Mouse (Mus musculus) heart, embryonic 15.5 days (tissue): Measurements from ENCODE around the gene Slc37a4. TPM values are rescaled to one million over a fixed set of nuclear protein-coding genes. Genes with fewer than 3 reads are reported as not detected.
"Not testable (repeated sequence)": the region's sequence is repeated elsewhere in the genome, so short reads cannot be mapped to it uniquely, and the experiment has no call there.

Source experiments
- ATAC-seq: fragments of 200-750 bp; cut with Nextera tagmentation; replicated peaks from 2 replicates; pipeline ENCODE4 v1.8.0; 2017; ENCODE audit warnings: low read depth, moderate TSS enrichment; ENCODE audit not compliant: insufficient number of reproducible peaks, insufficient read depth, low FRiP score
- H3K27ac ChIP-seq: fragments of 300-500 bp; sonication (generic); 2 replicates; pipeline ENCODE4 v1.5.1; 2015; ENCODE audit warnings: mild to moderate bottlenecking, inconsistent platforms
- H3K27me3 ChIP-seq: fragments of 300-500 bp; sonication (generic); 2 replicates; pipeline ENCODE4 v1.6.1; 2015; ENCODE audit warnings: inconsistent platforms
- H3K36me3 ChIP-seq: fragments of 300-500 bp; sonication (generic); 2 replicates; pipeline ENCODE4 v1.6.1; 2015; ENCODE audit warnings: mild to moderate bottlenecking, inconsistent platforms
- H3K4me1 ChIP-seq: fragments of 300-500 bp; sonication (generic); replicated peaks from 2 replicates; pipeline ENCODE4 v1.6.1; 2015; ENCODE audit warnings: inconsistent platforms
- H3K4me2 ChIP-seq: fragments of 300-500 bp; sonication (generic); 2 replicates; pipeline ENCODE4 v1.6.1; 2015; ENCODE audit warnings: inconsistent platforms, mild to moderate bottlenecking, moderate library complexity
- H3K4me3 ChIP-seq: fragments of 300-500 bp; sonication (generic); 2 replicates; pipeline ENCODE4 v1.5.1; 2015; ENCODE audit warnings: mild to moderate bottlenecking, inconsistent platforms
- H3K9ac ChIP-seq: fragments of 300-500 bp; sonication (generic); 2 replicates; pipeline ENCODE4 v1.6.1; 2015; ENCODE audit warnings: mild to moderate bottlenecking, inconsistent platforms
- H3K9me3 ChIP-seq: fragments of 300-500 bp; sonication (generic); replicated peaks from 2 replicates; pipeline ENCODE4 v1.6.1; 2016; ENCODE audit warnings: inconsistent platforms
- WGBS: fragments of 180-500 bp; shearing (Covaris S2); methylation state at CpG from one replicate; pipeline ENCODE4 v1.1.7; 2015; ENCODE audit warnings: mixed read lengths; 5-methylcytosine and 5-hydroxymethylcytosine counted together
- microRNA-seq: library from miRNA; unstranded; fragments of <30 nt; microRNA quantifications from one replicate; pipeline ENCODE4, GENCODE M21; 2016
- polyA plus RNA-seq: library from polyadenylated mRNA; unstranded; fragments of >200 nt; fragmentation: Nextera tagmentation; extraction: Ambion mirVana; gene quantifications from 2 replicates; pipeline ENCODE4 v1.2.1, GENCODE M21; 2015

Gene Slc37a4
- polyA plus RNA-seq, 1 experiment from 2014 or later = 31.4 TPM

GRCm38 (mm10) chr9:44444402-44445025 is 47.9 kb downstream of the Slc37a4 start:
- not testable (repeated sequence) for H3K36me3 ChIP-seq, H3K9ac ChIP-seq, H3K27ac ChIP-seq, H3K4me2 ChIP-seq, H3K27me3 ChIP-seq, H3K4me1 ChIP-seq, H3K9me3 ChIP-seq, H3K4me3 ChIP-seq, ATAC-seq
- WGBS = 72% methylated on average over 7 of the region's 7 CpGs

- no peak for ATAC-seq
- no peak overlapping the region for H3K9ac ChIP-seq
- no peaks in the 10 kb centered on the region for H3K36me3 ChIP-seq
- peaks cover 26% of the 10 kb centered on the region for H3K27me3 ChIP-seq
- no peak overlapping the region for H3K4me2 ChIP-seq
- no peaks in the 10 kb centered on the region for H3K9me3 ChIP-seq
- H3K4me3 ChIP-seq = no peak overlapping the region
- H3K4me1 ChIP-seq = peaks cover 9% of the 10 kb centered on the region; the same call in 1 of the 2 replicates
- no peak overlapping the region for H3K27ac ChIP-seq
Observed at GRCm38 (mm10) chr9:44450387-44450786, 53.7 kb downstream of the Slc37a4 start.

Small RNA genes within 50 kb of the gene (microRNA-seq; reads per million reads assigned to microRNA genes)
- not detected for gene Mir7085

Other genes with a start within 250 kb of the Slc37a4 start
- 10.7 and 14.8 TPM in 2 replicates for gene Cbl, start 162.8 kb upstream of the Slc37a4 start, polyA plus RNA-seq
- 0.28 and 0.52 TPM in 2 replicates for gene Ccdc153, start 156.2 kb upstream of the Slc37a4 start, polyA plus RNA-seq
- gene Pdzd3, start 145.4 kb upstream of the Slc37a4 start, polyA plus RNA-seq = 0.13 TPM in 1 of 2 replicates, not detected in the other
- 7.3 and 9.2 TPM in 2 replicates for gene Nlrx1, start 128.3 kb upstream of the Slc37a4 start, polyA plus RNA-seq
- gene Abcg4, start 108.2 kb upstream of the Slc37a4 start, polyA plus RNA-seq = 1.5 and 2.8 TPM in 2 replicates
- 15.1 and 16.0 TPM in 2 replicates for gene Hinfp, start 91.2 kb upstream of the Slc37a4 start, polyA plus RNA-seq
- gene C2cd2l, start 76.6 kb upstream of the Slc37a4 start, polyA plus RNA-seq = 6.5 and 7.1 TPM in 2 replicates
- 27.8 and 31.0 TPM in 2 replicates for gene Dpagt1, start 70.8 kb upstream of the Slc37a4 start, polyA plus RNA-seq
- gene H2afx, start 62.2 kb upstream of the Slc37a4 start, polyA plus RNA-seq = 167 and 187 TPM in 2 replicates
- gene Hmbs, start 52.6 kb upstream of the Slc37a4 start, polyA plus RNA-seq = 89.7 and 105 TPM in 2 replicates
- 17.3 and 20.9 TPM in 2 replicates for gene Vps11, start 35.2 kb upstream of the Slc37a4 start, polyA plus RNA-seq
- gene Hyou1, start 17.4 kb upstream of the Slc37a4 start, polyA plus RNA-seq = 14.3 and 18.1 TPM in 2 replicates
- gene Rps25, start 10.3 kb downstream of the Slc37a4 start, polyA plus RNA-seq = 902 and 1,114 TPM in 2 replicates
- gene Trappc4, start 10.7 kb downstream of the Slc37a4 start, polyA plus RNA-seq = 78.6 and 87.4 TPM in 2 replicates
- 18.3 and 23.5 TPM in 2 replicates for gene Ccdc84, start 21.7 kb downstream of the Slc37a4 start, polyA plus RNA-seq
- gene Foxr1, start 44.3 kb downstream of the Slc37a4 start, polyA plus RNA-seq = not detected in 2 replicates
- 0.63 TPM in 1 of 2 replicates, not detected in the other for gene Upk2, start 58.1 kb downstream of the Slc37a4 start, polyA plus RNA-seq
- gene Bcl9l, start 86.0 kb downstream of the Slc37a4 start, polyA plus RNA-seq = 9.1 and 12.6 TPM in 2 replicates
- gene Cxcr5, start 165.0 kb downstream of the Slc37a4 start, polyA plus RNA-seq = 0.05 and 0.23 TPM in 2 replicates
- 10.7 and 10.9 TPM in 2 replicates for gene Ddx6, start 208.0 kb downstream of the Slc37a4 start, polyA plus RNA-seq